Mouse (Mus musculus) liver, postnatal 0 days (tissue): ENCODE results near the gene 9930104L06Rik. TPM values are rescaled to one million over a fixed set of nuclear protein-coding genes. Genes with fewer than 3 reads are reported as not detected.

Experiments used
- ATAC-seq: fragments of 200-750 bp; cut with Nextera tagmentation; 2 replicates; pipeline ENCODE4 v1.8.0; 2017; ENCODE audit warnings: mild to moderate bottlenecking, moderate library complexity
- DNase-seq: peaks from one replicate; pipeline ENCODE4 v3.0.0-alpha.2; 2016
- H3K27ac ChIP-seq: fragments of 300-500 bp; sonication (generic); 2 replicates; pipeline ENCODE4 v1.5.1; 2014; ENCODE audit warnings: antibody characterized with exemption, moderate library complexity, mild to moderate bottlenecking, low read depth
- H3K27me3 ChIP-seq: fragments of 300-500 bp; sonication (generic); 2 replicates; pipeline ENCODE4 v1.6.1; 2014; ENCODE audit warnings: low read length, control low read depth, mixed read lengths; ENCODE audit not compliant: insufficient read depth
- H3K36me3 ChIP-seq: fragments of 300-500 bp; sonication (generic); replicated peaks from 2 replicates; pipeline ENCODE4 v1.6.1; 2014; ENCODE audit warnings: mild to moderate bottlenecking, control low read depth, low read length, moderate library complexity, mixed read lengths; ENCODE audit not compliant: insufficient read depth
- H3K4me1 ChIP-seq: fragments of 300-500 bp; sonication (generic); 2 replicates; pipeline ENCODE4 v1.6.1; 2014; ENCODE audit warnings: antibody characterized with exemption, mild to moderate bottlenecking, control low read depth; ENCODE audit not compliant: insufficient read depth
- H3K4me2 ChIP-seq: fragments of 300-500 bp; sonication (generic); 2 replicates; pipeline ENCODE4 v1.6.1; 2014; ENCODE audit warnings: low read depth, mild to moderate bottlenecking, low read length, moderate library complexity, mixed read lengths
- H3K4me3 ChIP-seq: fragments of 300-500 bp; sonication (generic); 2 replicates; pipeline ENCODE4 v1.5.1; 2014; ENCODE audit warnings: low read depth, low read length
- H3K9ac ChIP-seq: fragments of 300-500 bp; sonication (generic); replicated peaks from 2 replicates; pipeline ENCODE4 v1.6.1; 2014; ENCODE audit warnings: mild to moderate bottlenecking, moderate library complexity
- H3K9me3 ChIP-seq: fragments of 300-500 bp; sonication (generic); 2 replicates; pipeline ENCODE4 v1.6.1; 2016; ENCODE audit warnings: mild to moderate bottlenecking, control low read depth, low read length, mixed read lengths
- CTCF ChIP-seq: sonication (generic); IDR thresholded peaks from 2 replicates; pipeline ENCODE4 v1.5.1; 2016; ENCODE audit warnings: antibody characterized with exemption, low read depth
- EP300 ChIP-seq: IDR thresholded peaks from 2 replicates; pipeline ENCODE4 v1.6.1; 2016; ENCODE audit warnings: antibody characterized with exemption, low read depth, mild to moderate bottlenecking
- WGBS: fragments of 180-500 bp; shearing (Covaris S2); extraction: QIAGEN DNeasy Blood & Tissue Kit; methylation state at CpG from one replicate; pipeline ENCODE4 v1.1.7; 2014; ENCODE audit not compliant: insufficient replicate concordance; 5-methylcytosine and 5-hydroxymethylcytosine counted together
- polyA plus RNA-seq: library from polyadenylated mRNA; unstranded; fragments of >200 nt; fragmentation: Nextera tagmentation; extraction: Ambion mirVana; gene quantifications from 2 replicates; pipeline ENCODE4 v1.2.1, GENCODE M21; 2015

9930104L06Rik gene
- polyA plus RNA-seq, 1 experiment from 2014 or later = 2.6 TPM

- H3K27me3 ChIP-seq = peaks cover 10% of the 10 kb centered on the region; the same call in 1 of the 2 replicates
- H3K4me2 ChIP-seq = no peak overlapping the region
- H3K27ac ChIP-seq = no peak overlapping the region
- no peak for TF ChIP-seq EP300
- no peak for TF ChIP-seq CTCF
- H3K9me3 ChIP-seq = no peaks in the 10 kb centered on the region
- no peak overlapping the region for H3K9ac ChIP-seq
- H3K4me3 ChIP-seq = no peak overlapping the region
- 31% methylated on average over 4 of the region's 5 CpGs for WGBS
- H3K36me3 ChIP-seq = no peaks in the 10 kb centered on the region
- no peak for DNase-seq
- ATAC-seq = no peak
- no peaks in the 10 kb centered on the region for H3K4me1 ChIP-seq
Observed at GRCm38 (mm10) chr4:124978201-124978600, 41.4 kb downstream of the 9930104L06Rik start.

- DNase-seq = peak; percentile 57
- TF ChIP-seq EP300 (no peak), CTCF (peak; percentile 52)
- H3K4me3 ChIP-seq = no peak overlapping the region
Observed at GRCm38 (mm10) chr4:124983893-124984526, 47.2 kb downstream of the 9930104L06Rik start.

GRCm38 (mm10) chr4:124984871-124985670 is 48.2 kb downstream of the 9930104L06Rik start:
- DNase-seq = no peak

More at GRCm38 (mm10) chr4:124983893-124984526, 47.2 kb downstream of the 9930104L06Rik start:
- WGBS = 19% methylated on average over 9 of the region's 9 CpGs
- no peak overlapping the region for H3K9ac ChIP-seq
- H3K27ac ChIP-seq = no peak overlapping the region
- no peaks in the 10 kb centered on the region for H3K36me3 ChIP-seq
- peaks cover 67% of the 10 kb centered on the region for H3K27me3 ChIP-seq
- H3K9me3 ChIP-seq = no peaks in the 10 kb centered on the region
- H3K4me2 ChIP-seq = no peak overlapping the region
- no peak for ATAC-seq
- H3K4me1 ChIP-seq = no peaks in the 10 kb centered on the region; the same call in 1 of the 2 replicates

GRCm38 (mm10) chr4:124985671-124986602 is 49.1 kb downstream of the 9930104L06Rik start, which contains the start of gene Rspo1:
Rspo1 (plus strand) TSS chr4:124986430.
- peaks cover 82% of the 10 kb centered on the region for H3K27me3 ChIP-seq
- no peak within 1 kb of the TSS for H3K9ac ChIP-seq
- no peaks in the 10 kb centered on the region; the same call in 1 of the 2 replicates for H3K4me1 ChIP-seq
- no peaks in the 10 kb centered on the region for H3K9me3 ChIP-seq
- no peaks in the 10 kb centered on the region for H3K36me3 ChIP-seq
- DNase-seq (no peak), ATAC-seq (no peak)
- WGBS = 3% methylated on average over 54 of the region's 62 CpGs
- H3K4me3 ChIP-seq = peak within 1 kb of the TSS; percentile 36
- H3K4me2 ChIP-seq = peak within 1 kb of the TSS; percentile 65
- TF ChIP-seq CTCF = no peak
- no peak for TF ChIP-seq EP300
- no peak within 1 kb of the TSS for H3K27ac ChIP-seq

More at GRCm38 (mm10) chr4:124984871-124985670, 48.2 kb downstream of the 9930104L06Rik start:
- H3K4me2 ChIP-seq = no peak overlapping the region
- TF ChIP-seq CTCF (no peak), EP300 (no peak)
- no peaks in the 10 kb centered on the region; the same call in 1 of the 2 replicates for H3K4me1 ChIP-seq
- no peaks in the 10 kb centered on the region for H3K9me3 ChIP-seq
- ATAC-seq = no peak
- H3K9ac ChIP-seq = no peak overlapping the region
- H3K4me3 ChIP-seq = no peak overlapping the region
- peaks cover 73% of the 10 kb centered on the region for H3K27me3 ChIP-seq
- WGBS = 11% methylated on average over 18 of the region's 18 CpGs
- H3K36me3 ChIP-seq = no peaks in the 10 kb centered on the region
- no peak overlapping the region for H3K27ac ChIP-seq

GRCm38 (mm10) chr4:124986739-124987710 is 50.2 kb downstream of the 9930104L06Rik start:
- H3K27ac ChIP-seq = no peak overlapping the region
- DNase-seq = no peak
- TF ChIP-seq CTCF (no peak), EP300 (no peak)
- no peak for ATAC-seq
- 6% methylated on average over 46 of the region's 51 CpGs for WGBS
- no peaks in the 10 kb centered on the region for H3K36me3 ChIP-seq
- no peaks in the 10 kb centered on the region; the same call in 1 of the 2 replicates for H3K4me1 ChIP-seq
- no peaks in the 10 kb centered on the region for H3K9me3 ChIP-seq
- H3K4me3 ChIP-seq = peak overlapping the region; percentile 36
- H3K27me3 ChIP-seq = peaks cover 84% of the 10 kb centered on the region
- H3K9ac ChIP-seq = no peak overlapping the region
- H3K4me2 ChIP-seq = peak overlapping the region; percentile 65
